Mouse (Mus musculus) testis, adult 2 months (tissue): ENCODE results near the gene Hs1bp3.

Experiments
- CTCF ChIP-seq: fragments of 200-500 bp; IDR thresholded peaks from 2 replicates; pipeline ENCODE4 v1.5.1; 2012; ENCODE audit warnings: low read depth, mild to moderate bottlenecking, inconsistent platforms, low read length, moderate library complexity; ENCODE audit not compliant: control insufficient read depth, insufficient read depth, insufficient replicate concordance
- POLR2A ChIP-seq: fragments of 200-500 bp; IDR thresholded peaks from 2 replicates; pipeline ENCODE4 v1.6.1; 2012; ENCODE audit warnings: low read depth, mild to moderate bottlenecking, inconsistent platforms, low read length, moderate library complexity; ENCODE audit not compliant: control insufficient read depth

DNA sequence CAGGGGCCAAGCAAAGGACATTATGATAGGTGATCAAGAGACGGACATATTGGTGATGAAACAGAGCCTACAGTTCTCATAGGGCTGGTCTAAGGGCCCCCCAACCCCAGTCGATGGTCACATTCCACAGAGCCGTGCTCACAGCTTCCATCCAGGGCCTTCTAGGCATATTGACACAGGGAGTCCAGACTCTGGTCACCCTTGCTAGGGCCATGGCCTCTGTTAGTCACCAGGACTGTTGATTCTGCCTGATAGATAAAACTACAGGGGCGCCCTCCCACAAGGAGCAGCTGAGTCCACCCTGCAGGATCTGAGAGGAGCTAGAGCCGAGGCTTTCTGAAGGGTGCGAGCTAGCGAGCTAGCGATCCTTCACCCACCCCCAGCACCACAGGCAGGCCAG, 20.4 kb downstream of the Hs1bp3 start:
- no peak for TF ChIP-seq CTCF
- no peak for TF ChIP-seq POLR2A
